In the genomic region with DNA sequence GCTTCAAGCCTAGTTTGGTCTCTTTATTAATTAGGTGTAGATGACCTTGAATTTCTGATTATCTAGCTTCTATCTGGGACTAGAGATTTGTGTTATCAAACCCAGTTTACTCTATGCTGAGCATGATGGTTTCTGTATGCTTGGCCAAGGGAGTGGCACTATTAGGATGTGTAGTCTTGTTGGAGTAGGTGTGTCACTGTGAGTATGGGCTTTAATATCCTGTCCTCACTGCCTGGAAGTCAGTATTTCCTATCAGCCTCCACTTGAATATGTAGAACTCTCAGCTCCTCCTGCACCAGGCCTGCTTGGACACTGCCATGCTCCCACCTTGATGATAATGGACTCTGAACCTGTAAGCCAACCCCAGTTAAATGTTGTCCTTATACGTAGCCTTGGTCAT, we compare ENCODE assay signal across 24 mouse cellular contexts. TPM values are rescaled to one million over a fixed set of nuclear protein-coding genes. Genes with fewer than 3 reads are reported as not detected.
DNase-seq lines count a peak whose midpoint lies in the region; ATAC-seq and TF ChIP-seq lines count a peak whose summit lies in the region.
"Had no signal": no experiment of that assay in that cellular context is flagged by ENCODE, and none has a peak within 500 bp of the region (broad histone marks: within the 10 kb centered on the region; RNA-seq: fewer than 3 reads in every experiment).

No protein-coding gene starts in this region.

- H3K27ac ChIP-seq in heart, embryonic 13.5 days (replicated peaks) = peak overlapping the region; percentile 20; the same call in 1 of the 2 replicates
- H3K27ac ChIP-seq in liver, embryonic 13.5 days = peak overlapping the region; percentile 76
- no peak overlapping the region for H3K27ac ChIP-seq in liver, embryonic 11.5 days (ENCODE audit: low read depth, low read length)
- H3K27ac ChIP-seq in liver, embryonic 15.5 days (replicated peaks) = peak overlapping the region; percentile 51
- H3K27ac ChIP-seq in stomach, postnatal 0 days (replicated peaks) = no peak overlapping the region
- H3K27ac ChIP-seq: embryonic facial prominence, embryonic 12.5 days; embryonic facial prominence, embryonic 15.5 days; hindbrain, embryonic 12.5 days; hindbrain, embryonic 15.5 days had no signal

- WGBS in heart, embryonic 13.5 days = 84% methylated on average over 1 of the region's 1 CpGs
- 80% methylated on average over 1 of the region's 1 CpGs for WGBS in liver, embryonic 13.5 days (ENCODE audit: insufficient replicate concordance)
- WGBS in liver, embryonic 11.5 days = 75% methylated on average over 1 of the region's 1 CpGs
- 79% methylated on average over 1 of the region's 1 CpGs for WGBS in liver, embryonic 15.5 days (ENCODE audit: insufficient replicate concordance)
- WGBS in stomach, postnatal 0 days = 90% methylated on average over 1 of the region's 1 CpGs

- no peaks in the 10 kb centered on the region for H3K27me3 ChIP-seq in heart, embryonic 13.5 days (replicated peaks)
- H3K27me3 ChIP-seq in liver, embryonic 13.5 days = no peaks in the 10 kb centered on the region
- H3K27me3 ChIP-seq in liver, embryonic 11.5 days (replicated peaks; ENCODE audit: control insufficient read depth, insufficient read depth, low read length) = no peaks in the 10 kb centered on the region
- no peaks in the 10 kb centered on the region for H3K27me3 ChIP-seq in liver, embryonic 15.5 days
- H3K27me3 ChIP-seq in stomach, postnatal 0 days (ENCODE audit: control insufficient read depth, insufficient read depth, low read length) = no peaks in the 10 kb centered on the region
- H3K27me3 ChIP-seq: embryonic facial prominence, embryonic 12.5 days; embryonic facial prominence, embryonic 15.5 days; hindbrain, embryonic 12.5 days; hindbrain, embryonic 15.5 days had no signal

- no peaks in the 10 kb centered on the region for H3K9me3 ChIP-seq in heart, embryonic 13.5 days
- no peaks in the 10 kb centered on the region for H3K9me3 ChIP-seq in liver, embryonic 13.5 days (replicated peaks)
- H3K9me3 ChIP-seq in liver, embryonic 11.5 days (ENCODE audit: control insufficient read depth, low read length) = no peaks in the 10 kb centered on the region
- no peaks in the 10 kb centered on the region for H3K9me3 ChIP-seq in liver, embryonic 15.5 days (replicated peaks)
- no peaks in the 10 kb centered on the region for H3K9me3 ChIP-seq in stomach, postnatal 0 days (ENCODE audit: control insufficient read depth, low read length)
- H3K9me3 ChIP-seq: embryonic facial prominence, embryonic 12.5 days; embryonic facial prominence, embryonic 15.5 days; hindbrain, embryonic 12.5 days; hindbrain, embryonic 15.5 days had no signal

- TF ChIP-seq EP300 in stomach, postnatal 0 days (optimal IDR thresholded peaks at IDR 0.05) = no peak

- ATAC-seq in heart, embryonic 13.5 days (ENCODE audit: extremely low read depth, insufficient number of reproducible peaks, low FRiP score, low TSS enrichment) = no peak
- ATAC-seq in liver, embryonic 13.5 days (ENCODE audit: low read depth) = peak; percentile 63
- ATAC-seq in liver, embryonic 11.5 days (replicated peaks; ENCODE audit: low FRiP score) = no peak; the same call in 1 of the 2 replicates
- peak; percentile 22; the same call in 1 of the 2 replicates for ATAC-seq in liver, embryonic 15.5 days (ENCODE audit: insufficient read depth)
- ATAC-seq in stomach, postnatal 0 days (ENCODE audit: low FRiP score, low TSS enrichment) = peak; percentile 49; the same call in 1 of the 2 replicates
- ATAC-seq: activated CD4-positive, CD25-positive, alpha-beta regulatory T cell, adult 4 months; CD4-positive, CD25-positive, alpha-beta regulatory T cell, adult 4 months; forebrain, embryonic 14.5 days; forebrain, postnatal 0 days had no signal

- H3K4me2 ChIP-seq in heart, embryonic 13.5 days = peak overlapping the region; percentile 36
- peak overlapping the region; percentile 23 for H3K4me2 ChIP-seq in liver, embryonic 13.5 days
- no peak overlapping the region for H3K4me2 ChIP-seq in liver, embryonic 11.5 days
- 0 out of 2 replicates have a peak overlapping the region, but pooled peaks have one; percentile 2 for H3K4me2 ChIP-seq in liver, embryonic 15.5 days
- H3K4me2 ChIP-seq in stomach, postnatal 0 days (replicated peaks; ENCODE audit: low read depth) = no peak overlapping the region
- H3K4me2 ChIP-seq: embryonic facial prominence, embryonic 12.5 days; embryonic facial prominence, embryonic 15.5 days; heart, embryonic 11.5 days; hindbrain, embryonic 12.5 days; hindbrain, embryonic 15.5 days had no signal

- intact Hi-C loops in heart, postnatal 25 days (cut with DNase I) = no loop called here

- peak overlapping the region; percentile 26 for H3K4me3 ChIP-seq in heart, embryonic 13.5 days
- H3K4me3 ChIP-seq in liver, embryonic 13.5 days (replicated peaks) = 0 out of 2 replicates have a peak overlapping the region, but pooled peaks have one; percentile 4
- no peak overlapping the region for H3K4me3 ChIP-seq in liver, embryonic 11.5 days (ENCODE audit: low read depth, low read length)
- 0 out of 2 replicates have a peak overlapping the region, but pooled peaks have one; percentile 1 for H3K4me3 ChIP-seq in liver, embryonic 15.5 days (replicated peaks)
- H3K4me3 ChIP-seq in stomach, postnatal 0 days (ENCODE audit: low read depth, low read length) = no peak overlapping the region
- H3K4me3 ChIP-seq: embryonic facial prominence, embryonic 12.5 days; embryonic facial prominence, embryonic 15.5 days; hindbrain, embryonic 12.5 days; hindbrain, embryonic 15.5 days had no signal

- H3K36me3 ChIP-seq in heart, embryonic 13.5 days = peaks cover 87% of the 10 kb centered on the region
- peaks cover 91% of the 10 kb centered on the region for H3K36me3 ChIP-seq in liver, embryonic 13.5 days
- H3K36me3 ChIP-seq in liver, embryonic 11.5 days (ENCODE audit: control insufficient read depth, insufficient read depth, low read length) = peaks cover 28% of the 10 kb centered on the region
- H3K36me3 ChIP-seq in liver, embryonic 15.5 days (replicated peaks) = peaks cover 92% of the 10 kb centered on the region
- peaks cover 10% of the 10 kb centered on the region; the same call in 1 of the 2 replicates for H3K36me3 ChIP-seq in stomach, postnatal 0 days (ENCODE audit: control insufficient read depth, insufficient read depth, low read length)

- H3K9ac ChIP-seq in heart, embryonic 13.5 days = no peak overlapping the region
- H3K9ac ChIP-seq in liver, embryonic 13.5 days = peak overlapping the region; percentile 12; the same call in 1 of the 2 replicates
- no peak overlapping the region for H3K9ac ChIP-seq in liver, embryonic 11.5 days (ENCODE audit: low read depth, low read length)
- H3K9ac ChIP-seq in liver, embryonic 15.5 days = no peak overlapping the region
- no peak overlapping the region for H3K9ac ChIP-seq in stomach, postnatal 0 days (ENCODE audit: low read length)
- H3K9ac ChIP-seq: embryonic facial prominence, embryonic 12.5 days; embryonic facial prominence, embryonic 15.5 days; forebrain, postnatal 0 days; hindbrain, embryonic 12.5 days; hindbrain, embryonic 15.5 days had no signal

- peaks cover 49% of the 10 kb centered on the region for H3K4me1 ChIP-seq in heart, embryonic 13.5 days
- peaks cover 61% of the 10 kb centered on the region for H3K4me1 ChIP-seq in liver, embryonic 13.5 days (replicated peaks)
- H3K4me1 ChIP-seq in liver, embryonic 11.5 days (replicated peaks; ENCODE audit: control insufficient read depth, insufficient read depth, low read length) = peaks cover 9% of the 10 kb centered on the region
- H3K4me1 ChIP-seq in liver, embryonic 15.5 days (replicated peaks) = peaks cover 53% of the 10 kb centered on the region
- peaks cover 6% of the 10 kb centered on the region for H3K4me1 ChIP-seq in stomach, postnatal 0 days (replicated peaks; ENCODE audit: control insufficient read depth, insufficient read depth)

- no peak for TF ChIP-seq CTCF in stomach, postnatal 0 days (IDR thresholded peaks at IDR 0.05; ENCODE audit: low read depth)

- DNase-seq in heart, postnatal 25 days (ENCODE audit: low spot score) = no peak
- DNase-seq in liver, embryonic 13.5 days = no peak
- no peak for DNase-seq in liver, embryonic 11.5 days (ENCODE audit: low spot score)
- no peak for DNase-seq in stomach, postnatal 0 days (ENCODE audit: low spot score)
- DNase-seq in layer of hippocampus, postnatal 10 days (ENCODE audit: low spot score in 2 of 2) = no peak
- no peak for DNase-seq in layer of hippocampus, adult 9-10 months (ENCODE audit: low spot score)
- DNase-seq: adrenal gland, adult 8-10 months; adrenal gland, postnatal 25 days; cerebellum, adult 2 months; cerebellum, adult 9-11 months; cerebellum, postnatal 25 days; forebrain, postnatal 0 days; gastrocnemius, postnatal 36 days; heart, postnatal 14 days had no signal

RNA-seq across cellular contexts. Expression of a gene that starts 7.0 kb away (rescaled TPM):
- polyA plus RNA-seq in heart, embryonic 13.5 days (2015; fragmentation: Nextera tagmentation; extraction: Ambion mirVana) = 15.5 and 16.4 TPM in 2 replicates
- 100 to 1,000 TPM in 1 of 2 experiments, 10 to 100 TPM in 1; 97.2 to 125 TPM for total RNA-seq in heart, postnatal 25 days (2021)
- 14.0 and 14.6 TPM in 2 replicates for polyA plus RNA-seq in liver, embryonic 13.5 days (2015; fragmentation: Nextera tagmentation; extraction: Ambion mirVana)
- polyA plus RNA-seq in liver, embryonic 11.5 days (2014; fragmentation: Nextera tagmentation; extraction: Ambion mirVana) = 12.5 and 13.8 TPM in 2 replicates
- 12.7 and 14.1 TPM in 2 replicates for polyA plus RNA-seq in liver, embryonic 15.5 days (2015; fragmentation: Nextera tagmentation; extraction: Ambion mirVana)
- polyA plus RNA-seq in stomach, postnatal 0 days (2015; fragmentation: Nextera tagmentation; extraction: Ambion mirVana) = 15.6 and 16.3 TPM in 2 replicates
- total RNA-seq in layer of hippocampus, postnatal 10 days (2021) = 100 to 1,000 TPM; 119 to 135 TPM

RNA-seq across cellular contexts. Expression of a gene that starts 44.8 kb away (rescaled TPM):
- polyA plus RNA-seq in heart, embryonic 13.5 days (2015; fragmentation: Nextera tagmentation; extraction: Ambion mirVana) = 14.3 and 15.2 TPM in 2 replicates
- total RNA-seq in heart, postnatal 25 days (2021) = 10 to 100 TPM; 44.2 to 52.5 TPM
- 26.5 and 26.8 TPM in 2 replicates for polyA plus RNA-seq in liver, embryonic 13.5 days (2015; fragmentation: Nextera tagmentation; extraction: Ambion mirVana)
- polyA plus RNA-seq in liver, embryonic 11.5 days (2014; fragmentation: Nextera tagmentation; extraction: Ambion mirVana) = 34.6 and 43.3 TPM in 2 replicates
- 24.4 and 29.4 TPM in 2 replicates for polyA plus RNA-seq in liver, embryonic 15.5 days (2015; fragmentation: Nextera tagmentation; extraction: Ambion mirVana)
- polyA plus RNA-seq in stomach, postnatal 0 days (2015; fragmentation: Nextera tagmentation; extraction: Ambion mirVana) = 15.7 and 18.1 TPM in 2 replicates
- 100 to 1,000 TPM; 153 to 157 TPM for total RNA-seq in layer of hippocampus, postnatal 10 days (2021)

Comparison
In these comparisons a context has a peak if more than half of its experiments do, and no peak if none do; other contexts are left out.
1. ATAC-seq: peak in liver, embryonic 13.5 days (single experiment), liver, embryonic 15.5 days (single experiment) and stomach, postnatal 0 days (single experiment); none in heart, embryonic 13.5 days (single experiment) and liver, embryonic 11.5 days (single experiment).
2. H3K27ac ChIP-seq: peak in heart, embryonic 13.5 days (single experiment), liver, embryonic 13.5 days (single experiment) and liver, embryonic 15.5 days (single experiment); none in liver, embryonic 11.5 days (single experiment) and stomach, postnatal 0 days (single experiment).
3. H3K4me2 ChIP-seq: peak in heart, embryonic 13.5 days (single experiment), liver, embryonic 13.5 days (single experiment) and liver, embryonic 15.5 days (single experiment); none in liver, embryonic 11.5 days (single experiment) and stomach, postnatal 0 days (single experiment).
4. H3K4me3 ChIP-seq: peak in heart, embryonic 13.5 days (single experiment), liver, embryonic 13.5 days (single experiment) and liver, embryonic 15.5 days (single experiment); none in liver, embryonic 11.5 days (single experiment) and stomach, postnatal 0 days (single experiment).